Mouse (Mus musculus): ENCODE measurements around the gene Zcchc10.

GRCm38 (mm10) chr11:53316996-53317395 lies 7.5 kb upstream of the Zcchc10 start:
- TF ChIP-seq POLR2A (IDR thresholded peaks at IDR 0.05; ENCODE audit: insufficient read depth, low read depth, low read length) (no peak), EP300 (IDR thresholded peaks at IDR 0.05; ENCODE audit: insufficient read depth, low read depth, low read length) (no peak)
